Mouse (Mus musculus) liver, embryonic 14.5 days (tissue): ENCODE measurements at regions not wholly inside any gene's neighbourhood (a gene's known extent, or its start where the extent isn't known, plus 50 kb on each side); places are given as distances from the start of the nearest gene placed in this dataset.

Source experiments
- CTCF ChIP-seq: IDR thresholded peaks from 2 replicates; pipeline ENCODE4 v1.5.1; 2016; ENCODE audit warnings: antibody characterized with exemption, low read depth, control low read depth
- EP300 ChIP-seq: IDR thresholded peaks from 2 replicates; pipeline ENCODE4 v1.6.1; 2016; ENCODE audit warnings: antibody characterized with exemption, low read depth

GRCm38 (mm10) chr3:127953610-127954009 is 57.5 kb upstream of the Fam241a start:
- TF ChIP-seq EP300 (no peak), CTCF (no peak)
